Mouse (Mus musculus) cerebellum, adult 2 months (tissue): ENCODE data around the gene Ooep. TPM values are rescaled to one million over a fixed set of nuclear protein-coding genes. Genes with fewer than 3 reads are reported as not detected.
"Not testable (repeated sequence)": the region's sequence is repeated elsewhere in the genome, so short reads cannot be mapped to it uniquely, and the experiment has no call there.

Source experiments
- DNase-seq, 2 experiments: peaks; one replicate each; pipeline ENCODE4 v3.0.0; 2021
- H3K27ac ChIP-seq: fragments of 200-500 bp; 2 replicates; pipeline ENCODE4 v1.5.1; 2012; ENCODE audit warnings: low read length, control low read depth, inconsistent platforms; ENCODE audit not compliant: insufficient read depth
- H3K27me3 ChIP-seq: fragments of 200-500 bp; 2 replicates; pipeline ENCODE4 v1.6.1; 2012; ENCODE audit warnings: inconsistent platforms, mild to moderate bottlenecking, low read length, moderate library complexity; ENCODE audit not compliant: control insufficient read depth, insufficient read depth
- H3K4me1 ChIP-seq: fragments of 200-500 bp; 2 replicates; pipeline ENCODE4 v1.6.1; 2011; ENCODE audit warnings: low read length; ENCODE audit not compliant: control insufficient read depth, insufficient read depth
- H3K4me3 ChIP-seq: fragments of 200-500 bp; replicated peaks from 2 replicates; pipeline ENCODE3; 2011; ENCODE audit warnings: mild to moderate bottlenecking, low read depth, low read length, control low read depth; ENCODE audit not compliant: insufficient read depth
- CTCF ChIP-seq: fragments of 200-500 bp; IDR thresholded peaks from 2 replicates; pipeline ENCODE4 v1.5.1; 2011; ENCODE audit warnings: low read depth, mild to moderate bottlenecking, control low read depth, low read length, moderate library complexity, borderline replicate concordance; ENCODE audit not compliant: insufficient read depth
- POLR2A ChIP-seq: fragments of 200-500 bp; IDR thresholded peaks from 2 replicates; pipeline ENCODE4 v1.6.1; 2011; ENCODE audit warnings: low read length, control low read depth, borderline replicate concordance; ENCODE audit not compliant: insufficient read depth
- WGBS: fragments of 180-500 bp; shearing (Covaris S2); methylation state at CpG from one replicate; pipeline ENCODE4 v1.1.7; 2018; 5-methylcytosine and 5-hydroxymethylcytosine counted together
- polyA plus RNA-seq: library from polyadenylated mRNA; depleted of rRNA; stranded (reverse); fragments of >200 nt; gene quantifications from 2 replicates; pipeline ENCODE4 v1.2.3, GENCODE M21; 2012

The Ooep gene
- polyA plus RNA-seq, 1 experiment = 0.23 TPM

GRCm38 (mm10) chr9:78363374-78363773 lies 15.2 kb downstream of the Ooep start:
- Histone ChIP-seq H3K4me1 (no peaks in the 10 kb centered on the region), H3K4me3 (no peak overlapping the region), H3K27ac (no peak overlapping the region), H3K27me3 (no peaks in the 10 kb centered on the region)
- no peak for TF ChIP-seq CTCF
- no peak for TF ChIP-seq POLR2A
- DNase-seq = no peak
- 78% methylated on average over 6 of the region's 6 CpGs for WGBS

GRCm38 (mm10) chr9:78360484-78360872 lies 18.0 kb downstream of the Ooep start:
- Histone ChIP-seq H3K4me1 (no peaks in the 10 kb centered on the region), H3K27ac (no peak overlapping the region), H3K27me3 (no peaks in the 10 kb centered on the region), H3K4me3 (no peak overlapping the region)
- DNase-seq = no peak
- TF ChIP-seq CTCF = no peak
- TF ChIP-seq POLR2A = no peak
- 41% methylated on average over 2 of the region's 2 CpGs for WGBS

DNA sequence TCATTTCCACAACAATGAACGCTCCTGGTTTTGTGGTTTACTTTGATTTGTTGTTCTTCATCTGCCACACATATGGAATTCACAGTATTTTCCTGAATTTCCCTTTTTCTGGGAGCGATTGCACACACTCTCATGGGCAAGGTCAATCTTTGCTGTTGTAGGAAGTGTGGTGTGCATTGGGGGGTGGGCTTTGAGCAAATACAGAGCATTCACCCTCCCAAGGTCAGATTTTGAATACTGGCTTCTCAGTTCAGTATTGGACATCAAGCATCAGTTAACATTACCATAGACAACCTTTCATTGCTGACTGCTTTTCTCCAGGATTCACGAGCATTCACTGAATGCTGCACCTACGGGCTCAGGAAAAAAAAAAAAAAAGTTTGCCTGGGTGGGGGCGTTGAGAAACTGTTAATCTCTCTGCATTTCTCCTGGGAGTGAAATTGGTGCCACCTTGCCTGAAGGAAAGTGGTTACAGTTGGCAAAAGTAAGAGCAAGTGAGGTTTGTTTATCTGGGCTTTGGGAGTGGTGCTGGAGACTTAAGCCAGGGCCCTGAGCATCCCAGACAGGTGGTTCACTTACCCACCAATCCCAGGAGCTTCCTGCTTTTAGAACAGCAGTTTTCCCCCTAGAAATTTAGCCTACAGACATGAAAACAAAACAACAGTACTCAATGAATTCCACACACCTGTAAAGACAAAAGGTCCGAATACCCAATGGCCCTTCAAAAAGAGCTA lies 18.6 kb downstream of the Ooep start:
- no peak for DNase-seq
- WGBS = 80% methylated on average over 6 of the region's 6 CpGs
- no peak overlapping the region for H3K4me3 ChIP-seq
- H3K27ac ChIP-seq = no peak overlapping the region
- no peaks in the 10 kb centered on the region for H3K4me1 ChIP-seq
- no peak for TF ChIP-seq POLR2A
- TF ChIP-seq CTCF = no peak
- H3K27me3 ChIP-seq = no peaks in the 10 kb centered on the region

DNA sequence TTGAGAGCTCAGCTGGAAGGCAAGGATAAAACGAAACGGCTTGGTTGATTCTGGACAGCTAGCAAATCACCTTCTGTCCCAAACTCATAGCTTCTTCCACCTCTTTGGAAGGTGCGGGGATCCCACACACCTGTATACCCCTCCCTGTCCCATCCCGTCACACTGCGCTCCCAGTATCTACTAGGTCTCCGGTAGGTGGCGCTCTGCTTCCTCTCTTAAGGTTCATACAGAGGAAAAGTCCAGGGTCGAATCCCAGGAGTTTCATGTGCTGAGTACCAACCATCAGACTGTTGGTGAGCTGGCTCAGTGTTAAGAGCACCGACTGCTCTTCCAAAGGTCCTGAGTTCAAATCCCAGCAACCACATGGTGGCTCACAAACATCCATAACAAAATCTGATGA lies 20.5 kb downstream of the Ooep start:
- whole genome bisulfite sequencing = 12% methylated on average over 9 of the region's 9 CpGs
- Histone ChIP-seq H3K27me3 (no peaks in the 10 kb centered on the region), H3K27ac (no peak overlapping the region), H3K4me3 (no peak overlapping the region), H3K4me1 (no peaks in the 10 kb centered on the region)
- no peak for TF ChIP-seq POLR2A
- TF ChIP-seq CTCF = peak; percentile 63; the same call in 1 of the 2 replicates
- peak; percentile 35 to 39 for DNase-seq

DNA sequence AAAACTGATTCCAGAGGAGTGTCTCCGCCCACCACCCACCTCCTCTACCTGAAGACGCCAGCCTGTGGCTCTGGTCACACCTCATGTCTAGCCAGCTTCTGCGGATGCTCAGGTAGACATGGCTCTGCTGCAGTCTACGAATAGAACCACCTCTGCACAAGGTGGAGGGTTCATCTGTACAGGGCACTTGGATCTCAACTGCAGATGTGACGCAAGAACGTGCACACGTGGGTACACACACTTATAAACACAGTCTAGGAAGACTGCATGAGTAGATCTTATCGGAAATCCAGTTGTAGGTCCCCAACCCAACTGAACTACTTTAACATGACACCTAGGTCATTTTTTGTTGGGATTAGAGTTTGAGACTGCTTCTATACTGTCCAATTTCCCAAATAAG lies 22.9 kb downstream of the Ooep start, which contains the start of gene Gsta2:
Gsta2 (minus strand) TSS at position 178 of the 400 bp plus-strand sequence.
- DNase-seq = no peak
- Histone ChIP-seq H3K27ac (no peak within 1 kb of the TSS), H3K4me3 (no peak within 1 kb of the TSS), H3K4me1 (no peaks in the 10 kb centered on the region), H3K27me3 (no peaks in the 10 kb centered on the region)
- TF ChIP-seq POLR2A (no peak), CTCF (no peak)
- 89% methylated on average over 8 of the region's 8 CpGs for WGBS

GRCm38 (mm10) chr9:78354665-78355578 lies 23.6 kb downstream of the Ooep start:
- Histone ChIP-seq H3K27ac (no peak overlapping the region), H3K4me1 (no peaks in the 10 kb centered on the region), H3K27me3 (no peaks in the 10 kb centered on the region), H3K4me3 (no peak overlapping the region)
- 76% methylated on average over 11 of the region's 11 CpGs for WGBS
- no peak for DNase-seq
- TF ChIP-seq CTCF (no peak), POLR2A (no peak)

- H3K27ac ChIP-seq = no peak overlapping the region
- H3K4me3 ChIP-seq = no peak overlapping the region
- no peaks in the 10 kb centered on the region for H3K4me1 ChIP-seq
- WGBS = 66% methylated on average over 6 of the region's 6 CpGs
- DNase-seq = no peak
- no peaks in the 10 kb centered on the region for H3K27me3 ChIP-seq
- TF ChIP-seq CTCF (no peak), POLR2A (no peak)
Observed at GRCm38 (mm10) chr9:78351504-78352220, 26.9 kb downstream of the Ooep start.

- H3K27me3 ChIP-seq, H3K4me3 ChIP-seq, DNase-seq, H3K27ac ChIP-seq, H3K4me1 ChIP-seq: not testable (repeated sequence)
Observed at GRCm38 (mm10) chr9:78350007-78350406, 28.5 kb downstream of the Ooep start.

GRCm38 (mm10) chr9:78349141-78349540 lies 29.4 kb downstream of the Ooep start:
- H3K27ac ChIP-seq, DNase-seq, H3K4me3 ChIP-seq, H3K27me3 ChIP-seq, H3K4me1 ChIP-seq: not testable (repeated sequence)
- WGBS = 57% methylated on average over 3 of the region's 3 CpGs

GRCm38 (mm10) chr9:78348206-78349004 lies 30.1 kb downstream of the Ooep start:
- H3K27ac ChIP-seq, H3K4me3 ChIP-seq, DNase-seq, H3K27me3 ChIP-seq, H3K4me1 ChIP-seq: not testable (repeated sequence)
- WGBS = 69% methylated on average over 6 of the region's 6 CpGs
